Mouse (Mus musculus): ENCODE data around the gene Gsx2. TPM values are rescaled to one million over a fixed set of nuclear protein-coding genes. Genes with fewer than 3 reads are reported as not detected.
A peak's percentile ranks its signal among the peaks of the same experiment; 100 is the strongest.

The Gsx2 gene
- not detected in 2 replicates for polyA plus RNA-seq (2015; fragmentation: Nextera tagmentation; extraction: Ambion mirVana)

- under 1% methylated on average over 41 of the region's 41 CpGs for WGBS
- Histone ChIP-seq H3K27ac (no peak within 1 kb of the TSS), H3K27me3 (peaks cover 100% of the 10 kb centered on the region), H3K4me2 (peak within 1 kb of the TSS; percentile 45), H3K4me3 (replicated peaks) (peak within 1 kb of the TSS; percentile 24), H3K9me3 (replicated peaks) (no peaks in the 10 kb centered on the region), H3K4me1 (peaks cover 20% of the 10 kb centered on the region), H3K9ac (no peak within 1 kb of the TSS), H3K36me3 (no peaks in the 10 kb centered on the region)
- no peak for ATAC-seq (replicated peaks; ENCODE audit: low FRiP score)
Observed at GRCm38 (mm10) chr5:75075383-75075941, at the start of gene Gsx2. TSS of gene Gsx2 (plus strand) at chr5:75075601.

- Histone ChIP-seq H3K36me3 (peaks cover 20% of the 10 kb centered on the region; the same call in 1 of the 2 replicates), H3K4me1 (no peaks in the 10 kb centered on the region), H3K27me3 (no peaks in the 10 kb centered on the region), H3K9ac (no peak overlapping the region), H3K4me3 (replicated peaks) (no peak overlapping the region), H3K9me3 (replicated peaks) (no peaks in the 10 kb centered on the region), H3K27ac (no peak overlapping the region), H3K4me2 (no peak overlapping the region)
- ATAC-seq (replicated peaks; ENCODE audit: low FRiP score), result no peak
- WGBS, result 94% methylated on average over 3 of the region's 3 CpGs
Observed at GRCm38 (mm10) chr5:75035475-75035874, 39.9 kb upstream of the Gsx2 start.

DNA sequence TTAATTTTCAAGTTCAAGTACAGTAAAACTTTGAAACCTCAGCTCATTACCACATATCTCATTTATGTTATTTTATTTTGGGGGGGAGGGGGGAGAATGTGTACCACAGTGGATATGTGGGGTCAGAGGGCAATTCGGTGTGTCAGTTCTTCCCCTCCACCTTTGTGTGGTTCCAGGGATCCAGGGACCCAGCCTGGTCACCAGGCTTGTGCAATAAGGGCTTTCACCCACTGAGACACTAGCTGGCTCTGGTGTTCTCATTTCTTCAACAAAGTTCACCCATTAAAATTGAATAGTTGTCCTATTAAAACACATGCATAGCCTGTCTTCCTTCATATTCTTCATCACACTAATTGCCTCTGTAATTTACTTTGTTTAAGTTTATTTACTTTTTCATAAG is 36.1 kb upstream of the Gsx2 start:
- Histone ChIP-seq H3K9ac (no peak overlapping the region), H3K4me3 (replicated peaks) (no peak overlapping the region), H3K27me3 (no peaks in the 10 kb centered on the region), H3K36me3 (peaks cover 9% of the 10 kb centered on the region; the same call in 1 of the 2 replicates), H3K4me2 (no peak overlapping the region), H3K9me3 (replicated peaks) (no peaks in the 10 kb centered on the region), H3K4me1 (peaks cover 8% of the 10 kb centered on the region), H3K27ac (no peak overlapping the region)
- 78% methylated on average over 1 of the region's 1 CpGs for WGBS
- no peak for ATAC-seq (replicated peaks; ENCODE audit: low FRiP score)

DNA sequence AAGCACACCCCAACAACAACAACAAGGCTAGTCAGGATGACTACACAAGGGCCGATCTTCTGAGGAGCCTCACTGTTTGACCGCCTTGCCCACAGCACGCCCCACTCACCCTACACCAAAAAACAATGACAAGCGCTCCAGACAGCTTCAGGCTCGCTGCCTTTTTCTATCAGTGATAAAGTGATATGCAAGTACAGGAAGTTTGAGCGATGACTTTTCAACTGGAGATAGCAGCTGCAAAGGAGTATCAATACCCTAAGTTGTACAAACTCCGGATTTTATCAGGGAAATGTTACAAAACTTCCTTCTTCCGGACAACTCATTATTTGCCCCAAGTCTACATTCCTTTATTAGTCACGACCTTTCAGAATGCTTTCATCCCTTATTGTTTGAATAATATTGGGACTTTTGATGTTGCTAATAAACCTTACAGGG is 32.4 kb upstream of the Gsx2 start:
- H3K27me3 ChIP-seq, result 0 out of 2 replicates have a peak, but pooled peaks cover 3% of the 10 kb centered on the region
- WGBS, result 41% methylated on average over 9 of the region's 9 CpGs
- H3K4me2 ChIP-seq, result peak overlapping the region; percentile 75
- peak overlapping the region; percentile 75 for H3K4me3 ChIP-seq (replicated peaks)
- H3K9ac ChIP-seq, result peak overlapping the region; percentile 93
- H3K4me1 ChIP-seq, result peaks cover 30% of the 10 kb centered on the region
- H3K9me3 ChIP-seq (replicated peaks), result no peaks in the 10 kb centered on the region
- ATAC-seq (replicated peaks; ENCODE audit: low FRiP score), result no peak
- H3K27ac ChIP-seq, result no peak overlapping the region
- peaks cover 9% of the 10 kb centered on the region; the same call in 1 of the 2 replicates for H3K36me3 ChIP-seq

DNA sequence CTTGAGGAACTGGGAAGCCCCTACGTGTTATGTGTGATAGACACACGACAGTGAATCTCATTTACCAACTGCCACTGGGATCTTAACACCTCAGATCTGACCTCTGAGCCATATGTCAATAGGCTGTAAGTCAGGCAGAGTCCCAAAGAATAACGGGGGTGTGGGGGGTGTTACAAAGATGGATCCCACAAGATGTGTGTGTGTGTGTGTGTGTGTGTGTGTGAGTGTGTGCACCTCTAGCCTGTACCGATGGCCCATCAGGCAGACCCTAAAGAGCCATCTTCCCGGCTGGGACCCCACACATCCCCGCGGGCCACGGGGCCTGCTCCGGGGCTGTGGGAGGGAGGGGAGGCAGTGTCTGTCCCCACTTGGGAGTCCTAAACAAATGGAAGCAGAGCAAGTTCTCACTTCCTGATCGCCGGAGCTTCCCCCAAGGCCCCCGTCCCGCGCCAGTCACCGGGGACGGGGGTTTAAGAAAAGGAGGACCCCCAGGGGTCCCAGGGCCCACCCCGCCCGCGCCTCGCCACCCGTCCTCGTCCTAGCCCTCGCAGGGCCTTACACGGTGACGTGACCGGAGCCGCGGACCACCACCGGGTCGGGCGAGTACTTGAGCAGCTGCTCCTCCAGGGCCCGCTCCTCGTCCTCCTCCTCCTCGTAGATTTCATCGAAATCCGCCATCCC is 31.6 kb upstream of the Gsx2 start:
- H3K36me3 ChIP-seq, result peaks cover 9% of the 10 kb centered on the region; the same call in 1 of the 2 replicates
- ATAC-seq (replicated peaks; ENCODE audit: low FRiP score), result peak; percentile 82
- no peaks in the 10 kb centered on the region for H3K9me3 ChIP-seq (replicated peaks)
- WGBS, result 1% methylated on average over 36 of the region's 36 CpGs
- H3K4me2 ChIP-seq, result peak overlapping the region; percentile 75
- peaks cover 30% of the 10 kb centered on the region for H3K4me1 ChIP-seq
- H3K9ac ChIP-seq, result peak overlapping the region; percentile 93
- H3K27ac ChIP-seq, result peak overlapping the region; percentile 90
- H3K4me3 ChIP-seq (replicated peaks), result peak overlapping the region; percentile 75
- 0 out of 2 replicates have a peak, but pooled peaks cover 7% of the 10 kb centered on the region for H3K27me3 ChIP-seq

- WGBS, result under 1% methylated on average over 42 of the region's 90 CpGs
- H3K4me2 ChIP-seq, result peak within 1 kb of the TSS; percentile 75
- H3K9ac ChIP-seq, result peak within 1 kb of the TSS; percentile 93
- no peaks in the 10 kb centered on the region for H3K9me3 ChIP-seq (replicated peaks)
- peaks cover 30% of the 10 kb centered on the region for H3K4me1 ChIP-seq
- peaks cover 9% of the 10 kb centered on the region; the same call in 1 of the 2 replicates for H3K36me3 ChIP-seq
- 0 out of 2 replicates have a peak, but pooled peaks cover 11% of the 10 kb centered on the region for H3K27me3 ChIP-seq
- ATAC-seq (replicated peaks; ENCODE audit: low FRiP score), result peak; percentile 91
- H3K4me3 ChIP-seq (replicated peaks), result peak within 1 kb of the TSS; percentile 75
- H3K27ac ChIP-seq, result peak within 1 kb of the TSS; percentile 90
Observed at GRCm38 (mm10) chr5:75044310-75044904, 31.0 kb upstream of the Gsx2 start, which contains the start of gene Chic2. TSS of gene Chic2 (minus strand) at chr5:75044774.

- no peak overlapping the region for H3K9ac ChIP-seq
- 0 out of 2 replicates have a peak, but pooled peaks cover 11% of the 10 kb centered on the region for H3K27me3 ChIP-seq
- H3K4me3 ChIP-seq (replicated peaks), result no peak overlapping the region
- H3K36me3 ChIP-seq, result peaks cover 5% of the 10 kb centered on the region; the same call in 1 of the 2 replicates
- WGBS, result 57% methylated on average over 7 of the region's 7 CpGs
- peaks cover 30% of the 10 kb centered on the region for H3K4me1 ChIP-seq
- H3K27ac ChIP-seq, result 0 out of 2 replicates have a peak overlapping the region, but pooled peaks have one; percentile 20
- no peaks in the 10 kb centered on the region for H3K9me3 ChIP-seq (replicated peaks)
- ATAC-seq (replicated peaks; ENCODE audit: low FRiP score), result no peak
- H3K4me2 ChIP-seq, result no peak overlapping the region
Observed at GRCm38 (mm10) chr5:75045371-75045770, 30.0 kb upstream of the Gsx2 start.

DNA sequence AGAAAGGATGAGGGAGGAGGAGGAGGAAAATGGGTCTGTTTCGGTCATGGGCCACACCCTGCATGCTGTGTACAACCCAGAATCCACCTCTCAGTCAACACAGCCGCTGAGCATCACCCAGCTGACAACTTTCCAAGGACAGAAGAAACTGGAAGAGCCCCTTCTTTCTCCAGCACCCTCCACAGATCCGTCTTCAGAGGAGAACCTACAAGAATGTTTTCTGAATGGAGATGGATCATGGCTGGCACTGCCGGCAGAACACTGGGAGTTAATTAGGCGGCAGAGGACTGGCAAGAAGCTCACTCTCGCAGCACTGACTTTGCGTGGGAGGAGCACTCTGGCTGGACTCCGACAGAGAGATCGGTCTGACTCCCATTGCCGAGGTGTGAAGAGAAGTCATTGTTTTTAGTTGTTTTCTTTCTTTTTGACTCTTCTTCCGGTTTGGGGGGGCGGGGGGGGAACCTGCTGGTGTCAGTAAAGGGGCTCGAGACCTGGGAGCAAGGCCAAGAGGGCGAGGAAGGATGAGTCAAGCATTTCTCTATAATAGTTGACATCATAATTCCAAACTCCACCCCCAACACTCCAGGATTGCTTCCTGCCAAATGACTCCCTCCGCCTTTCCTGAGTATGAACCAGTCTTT is 28.6 kb upstream of the Gsx2 start:
- H3K4me2 ChIP-seq, result peak overlapping the region; percentile 32
- no peak overlapping the region for H3K4me3 ChIP-seq (replicated peaks)
- no peak overlapping the region for H3K27ac ChIP-seq
- H3K9ac ChIP-seq, result no peak overlapping the region
- H3K4me1 ChIP-seq, result peaks cover 30% of the 10 kb centered on the region
- ATAC-seq (replicated peaks; ENCODE audit: low FRiP score), result no peak
- no peaks in the 10 kb centered on the region for H3K9me3 ChIP-seq (replicated peaks)
- 24% methylated on average over 15 of the region's 15 CpGs for WGBS
- H3K36me3 ChIP-seq, result no peaks in the 10 kb centered on the region
- 0 out of 2 replicates have a peak, but pooled peaks cover 11% of the 10 kb centered on the region for H3K27me3 ChIP-seq

DNA sequence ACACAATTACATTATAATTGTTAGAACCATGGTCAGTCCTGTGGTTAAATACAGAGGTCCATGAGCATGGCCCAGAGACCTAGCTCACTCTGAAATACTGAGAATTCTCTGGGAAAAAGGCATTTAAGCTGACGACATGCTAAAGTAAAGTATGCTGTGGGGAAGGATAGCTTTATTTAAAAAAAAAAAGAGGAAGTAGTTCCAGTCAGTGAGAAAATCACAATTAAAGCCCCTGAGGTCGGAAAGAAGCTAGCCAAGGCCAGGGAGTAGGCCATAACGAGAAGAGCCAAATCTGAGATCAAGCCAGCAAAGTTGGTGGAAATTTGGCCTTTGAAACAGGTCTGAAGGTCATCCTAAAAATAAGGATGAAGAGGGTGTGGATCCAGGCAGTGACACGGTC is 24.3 kb upstream of the Gsx2 start:
- Histone ChIP-seq H3K9me3 (replicated peaks) (no peaks in the 10 kb centered on the region), H3K4me3 (replicated peaks) (no peak overlapping the region), H3K27ac (no peak overlapping the region), H3K4me1 (peaks cover 12% of the 10 kb centered on the region), H3K9ac (no peak overlapping the region), H3K27me3 (0 out of 2 replicates have a peak, but pooled peaks cover 11% of the 10 kb centered on the region), H3K4me2 (no peak overlapping the region), H3K36me3 (no peaks in the 10 kb centered on the region)
- ATAC-seq (replicated peaks; ENCODE audit: low FRiP score), result no peak
- 70% methylated on average over 4 of the region's 4 CpGs for WGBS

DNA sequence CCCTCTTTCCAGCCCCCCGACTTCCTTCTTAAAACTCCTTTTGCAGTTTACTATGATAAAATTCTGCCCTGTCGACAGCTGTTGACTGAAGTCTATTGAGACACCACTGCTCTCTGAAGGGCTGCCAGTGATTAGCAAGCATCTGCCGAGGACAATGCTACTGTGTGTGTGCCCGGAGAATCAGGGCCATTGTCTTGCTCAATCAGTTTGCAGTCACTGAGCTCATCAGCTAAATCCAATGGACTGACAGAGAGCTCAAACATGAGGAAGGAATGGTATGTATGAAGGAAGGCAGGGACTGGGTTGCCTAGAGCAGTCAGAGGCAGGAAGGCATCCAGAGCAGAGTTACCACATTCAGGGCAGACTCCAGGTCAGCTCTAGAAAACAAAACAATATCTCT is 12.2 kb upstream of the Gsx2 start:
- Histone ChIP-seq H3K36me3 (no peaks in the 10 kb centered on the region), H3K4me3 (replicated peaks) (no peak overlapping the region), H3K9me3 (replicated peaks) (no peaks in the 10 kb centered on the region; the same call in 1 of the 2 replicates), H3K4me1 (peaks cover 13% of the 10 kb centered on the region), H3K27me3 (peaks cover 21% of the 10 kb centered on the region), H3K27ac (no peak overlapping the region), H3K9ac (no peak overlapping the region), H3K4me2 (no peak overlapping the region)
- 62% methylated on average over 4 of the region's 4 CpGs for WGBS
- ATAC-seq (replicated peaks; ENCODE audit: low FRiP score), result no peak

DNA sequence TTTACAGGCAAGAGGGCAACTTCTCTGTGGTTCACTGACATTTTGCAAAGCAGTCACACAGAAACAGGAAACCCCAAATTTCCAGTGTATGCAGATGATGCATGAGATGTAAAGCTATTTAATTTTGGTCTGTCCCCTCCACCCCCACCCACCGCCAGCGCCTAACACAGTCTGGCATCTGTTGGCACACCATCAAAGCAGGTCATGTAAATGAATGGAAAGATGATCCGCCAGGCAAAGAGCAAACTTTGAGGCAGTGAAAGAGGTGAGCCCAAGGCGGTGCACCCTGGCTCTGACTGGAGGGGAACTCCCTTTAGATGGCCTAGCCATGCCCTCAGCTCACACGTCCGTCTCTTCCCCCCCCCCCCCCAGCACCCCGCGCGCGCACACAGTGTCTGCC is 8.7 kb upstream of the Gsx2 start:
- Histone ChIP-seq H3K4me2 (peak overlapping the region; percentile 92), H3K9me3 (replicated peaks) (no peaks in the 10 kb centered on the region; the same call in 1 of the 2 replicates), H3K9ac (no peak overlapping the region), H3K4me3 (replicated peaks) (peak overlapping the region; percentile 51), H3K4me1 (peaks cover 27% of the 10 kb centered on the region), H3K27me3 (peaks cover 56% of the 10 kb centered on the region), H3K36me3 (no peaks in the 10 kb centered on the region), H3K27ac (no peak overlapping the region)
- 1% methylated on average over 9 of the region's 10 CpGs for WGBS
- ATAC-seq (replicated peaks; ENCODE audit: low FRiP score), result peak; percentile 67; the same call in 1 of the 2 replicates
